Mouse (Mus musculus): ENCODE measurements around the gene Rngtt. TPM values are rescaled to one million over a fixed set of nuclear protein-coding genes. Genes with fewer than 3 reads are reported as not detected.

Rngtt gene
- total RNA-seq (2023) = 10 to 100 TPM; 20.4 to 23.3 TPM

DNA sequence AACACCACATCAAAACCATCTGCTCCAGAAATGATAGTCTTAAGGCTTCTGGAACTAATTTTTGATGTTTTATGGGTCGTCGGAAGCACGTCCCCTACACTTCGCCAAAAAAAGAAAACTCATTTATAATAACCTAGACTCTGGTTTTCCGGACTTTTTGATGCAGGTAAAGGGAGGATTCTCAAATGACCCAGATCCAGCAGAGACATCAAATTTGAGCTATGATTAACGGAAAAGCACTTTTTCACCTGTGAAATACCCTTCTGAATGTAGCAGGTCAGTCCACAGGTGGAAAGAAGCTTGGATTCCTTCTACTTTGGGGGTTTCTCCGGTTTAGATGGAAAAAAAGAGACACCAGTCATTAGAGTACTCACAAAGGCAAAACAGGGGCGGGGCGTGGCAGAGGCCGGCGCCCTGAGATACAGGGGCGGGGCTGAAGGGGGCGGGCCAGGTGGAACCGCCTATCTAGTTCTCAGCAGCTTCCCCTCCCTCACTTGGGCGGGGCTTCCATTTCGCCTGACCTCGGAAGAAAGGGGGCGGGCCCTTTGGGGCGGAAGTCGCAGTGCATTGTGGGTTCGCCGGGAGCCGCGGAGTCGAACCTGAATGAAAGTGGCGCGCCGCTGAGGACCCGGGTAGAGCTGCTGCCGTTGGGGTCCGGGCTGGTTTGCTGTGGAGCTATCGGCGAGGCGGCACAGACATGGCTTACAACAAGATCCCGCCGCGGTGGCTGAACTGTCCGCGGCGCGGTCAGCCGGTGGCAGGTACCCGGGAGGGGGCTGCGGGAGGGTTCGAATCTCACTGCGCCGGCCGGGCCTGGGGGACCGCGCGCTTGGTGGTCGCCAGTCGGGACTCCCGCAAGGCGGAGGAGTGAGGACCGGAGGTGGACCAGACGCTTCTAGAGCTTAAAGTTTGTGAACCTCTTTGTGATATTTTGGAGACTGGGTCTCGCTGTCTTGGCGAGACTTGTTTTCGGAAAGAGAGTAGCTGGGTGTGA is at the start of gene Rngtt:
Rngtt (plus strand) TSS at position 548 of the 994 bp plus-strand sequence.

DNA sequence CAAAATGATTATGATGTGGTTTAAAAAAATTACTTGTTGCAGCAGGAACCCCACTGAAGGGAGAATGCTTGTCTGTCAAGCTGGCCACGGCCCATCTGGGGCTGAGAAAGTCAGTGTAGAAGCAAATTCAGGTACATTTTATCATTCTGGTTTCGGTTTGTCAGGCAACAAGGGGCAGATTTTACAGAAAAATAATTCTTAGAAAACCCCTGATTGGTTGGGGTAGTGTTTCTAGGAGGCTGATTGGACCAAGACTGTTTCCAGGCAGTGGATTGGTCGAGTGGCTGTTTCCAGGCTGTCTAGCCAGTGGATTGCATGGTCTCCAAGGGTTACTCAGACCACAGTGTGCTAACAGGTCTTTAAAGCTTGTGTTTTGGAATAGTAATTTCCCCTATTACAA is 20.1 kb upstream of the Rngtt start, which contains the start of gene Pnrc1:
Pnrc1 (minus strand) TSS at position 162 of the 400 bp plus-strand sequence.

Other genes starting within 250 kb of the Rngtt start
- under 1 TPM in 1 of 2 experiments, not detected in 1; 0.38 TPM for gene Gabrr2, start 247.3 kb upstream of the Rngtt start, total RNA-seq (2023)
- gene Gabrr1, start 177.8 kb upstream of the Rngtt start, total RNA-seq (2023) = not detected
- gene Pm20d2, start 120.6 kb upstream of the Rngtt start, total RNA-seq (2023) = under 1 TPM in 1 of 2 experiments, not detected in 1; 0.33 TPM
- gene Srsf12, start 101.3 kb upstream of the Rngtt start, total RNA-seq (2023) = not detected
- 100 to 1,000 TPM; 346 to 355 TPM for gene Pnrc1, start 20.1 kb upstream of the Rngtt start, total RNA-seq (2023)